ENCODE assay signal across 8 mouse cellular contexts in the genomic region with DNA sequence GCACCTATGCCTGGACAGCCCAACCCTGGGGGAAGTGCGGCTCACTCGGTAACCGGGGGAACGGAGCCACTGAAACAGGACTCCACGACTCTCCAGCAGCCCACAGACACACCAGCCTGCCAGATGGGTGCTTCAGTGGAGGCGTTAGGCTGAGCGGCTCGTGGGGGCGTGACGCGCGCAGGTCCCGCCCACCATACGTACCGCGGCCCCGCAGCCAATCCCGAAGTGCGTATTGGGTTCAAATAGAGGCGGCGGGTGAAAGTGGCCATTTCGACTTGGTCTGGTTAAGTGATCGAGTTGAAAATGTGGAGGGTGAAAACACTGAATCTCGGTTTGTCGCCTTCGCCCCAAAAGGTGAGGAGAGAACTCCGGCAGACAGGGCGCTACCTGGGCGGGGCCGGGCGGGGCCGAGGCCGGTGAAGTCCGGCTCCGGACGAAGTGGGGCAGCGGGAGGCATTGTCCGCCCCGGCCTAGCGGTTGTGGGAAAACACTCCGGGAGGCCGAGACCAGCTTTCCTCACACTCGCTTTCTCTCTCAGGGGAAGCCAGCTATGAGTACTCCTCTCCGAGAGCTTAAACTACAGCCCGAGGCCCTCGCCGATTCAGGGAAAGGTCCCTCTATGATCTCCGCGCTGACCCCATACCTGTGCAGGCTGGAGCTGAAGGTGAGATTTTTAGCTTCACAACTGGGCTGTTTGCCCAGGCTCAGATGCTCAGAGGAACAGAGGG. TPM values are rescaled to one million over a fixed set of nuclear protein-coding genes. Genes with fewer than 3 reads are reported as not detected.
DNase-seq lines count a peak whose midpoint lies in the region; ATAC-seq and TF ChIP-seq lines count a peak whose summit lies in the region.

A gene (plus strand): TSS at position 173 of the 728 bp plus-strand sequence.

- intact Hi-C loops in heart, adult 2 months (cut with DNase I): loop anchor here (5.0 kb wide), 1 partner anchor 46 kb away; no protein-coding TSS in a partner anchor

- peaks cover 8% of the 10 kb centered on the region; the same call in 1 of the 2 replicates for H3K4me1 ChIP-seq in embryonic facial prominence, embryonic 14.5 days (ENCODE audit: control insufficient read depth, insufficient read depth, low read length)
- no peaks in the 10 kb centered on the region for H3K4me1 ChIP-seq in heart, adult 2 months (ENCODE audit: control insufficient read depth, insufficient read depth, low read length)
- peaks cover 13% of the 10 kb centered on the region for H3K4me1 ChIP-seq in limb, embryonic 13.5 days
- peaks cover 9% of the 10 kb centered on the region for H3K4me1 ChIP-seq in midbrain, embryonic 16.5 days (ENCODE audit: control insufficient read depth, insufficient read depth, low read length)

- H3K36me3 ChIP-seq in embryonic facial prominence, embryonic 14.5 days (ENCODE audit: control insufficient read depth, insufficient read depth, low read length): peaks cover 31% of the 10 kb centered on the region
- no peaks in the 10 kb centered on the region for H3K36me3 ChIP-seq in heart, adult 2 months (ENCODE audit: control insufficient read depth, insufficient read depth, low read length)
- H3K36me3 ChIP-seq in limb, embryonic 13.5 days: peaks cover 32% of the 10 kb centered on the region
- no peaks in the 10 kb centered on the region for H3K36me3 ChIP-seq in midbrain, embryonic 16.5 days (ENCODE audit: control insufficient read depth, insufficient read depth, low read length)

- H3K9ac ChIP-seq in embryonic facial prominence, embryonic 14.5 days (ENCODE audit: low read depth, low read length): peak within 1 kb of the TSS; percentile 72
- peak within 1 kb of the TSS; percentile 66 for H3K9ac ChIP-seq in heart, adult 2 months (ENCODE audit: low read depth, low read length)
- peak within 1 kb of the TSS; percentile 78 for H3K9ac ChIP-seq in limb, embryonic 13.5 days
- H3K9ac ChIP-seq in midbrain, embryonic 16.5 days (ENCODE audit: low read depth, low read length): peak within 1 kb of the TSS; percentile 67

- H3K4me3 ChIP-seq in embryonic facial prominence, embryonic 14.5 days (ENCODE audit: low read depth, low read length): peak within 1 kb of the TSS; percentile 74
- peak within 1 kb of the TSS; percentile 73 for H3K4me3 ChIP-seq in heart, adult 2 months
- peak within 1 kb of the TSS; percentile 83 for H3K4me3 ChIP-seq in limb, embryonic 13.5 days
- H3K4me3 ChIP-seq in midbrain, embryonic 16.5 days (ENCODE audit: low read depth, low read length): peak within 1 kb of the TSS; percentile 49

- under 1% methylated on average over 31 of the region's 49 CpGs for WGBS in embryonic facial prominence, embryonic 14.5 days
- WGBS in heart, adult 2 months: under 1% methylated on average over 49 of the region's 49 CpGs
- under 1% methylated on average over 45 of the region's 49 CpGs for WGBS in limb, embryonic 13.5 days
- WGBS in midbrain, embryonic 16.5 days: under 1% methylated on average over 49 of the region's 49 CpGs

- H3K9me3 ChIP-seq in embryonic facial prominence, embryonic 14.5 days (ENCODE audit: control insufficient read depth, low read length): no peaks in the 10 kb centered on the region
- H3K9me3 ChIP-seq in limb, embryonic 13.5 days: no peaks in the 10 kb centered on the region
- H3K9me3 ChIP-seq in midbrain, embryonic 16.5 days (replicated peaks; ENCODE audit: control insufficient read depth, low read length, poor library complexity, severe bottlenecking): no peaks in the 10 kb centered on the region

- TF ChIP-seq POLR2A in heart, adult 2 months (IDR thresholded peaks at IDR 0.05; ENCODE audit: insufficient read depth, low read depth, low read length): no peak

- no peak for TF ChIP-seq CTCF in heart, adult 2 months (IDR thresholded peaks at IDR 0.05)

- peak within 1 kb of the TSS; percentile 82 for H3K4me2 ChIP-seq in embryonic facial prominence, embryonic 14.5 days (ENCODE audit: low read depth, low read length)
- peak within 1 kb of the TSS; percentile 84 for H3K4me2 ChIP-seq in limb, embryonic 13.5 days (replicated peaks)
- peak within 1 kb of the TSS; percentile 96 for H3K4me2 ChIP-seq in midbrain, embryonic 16.5 days (ENCODE audit: low read length)

- H3K79me2 ChIP-seq in heart, adult 2 months (replicated peaks; ENCODE audit: control insufficient read depth, insufficient read depth, low read length): no peaks in the 10 kb centered on the region

- peak; percentile 90 for DNase-seq in 3T3-L1 (ENCODE audit: low read depth, low spot score)
- peak; percentile 67 to 80 for DNase-seq in adrenal gland, postnatal 4 days (ENCODE audit: low spot score in 2 of 2)
- peak; percentile 96 for DNase-seq in embryonic facial prominence, embryonic 14.5 days (ENCODE audit: low spot score)
- peak; percentile 91 to 92 for DNase-seq in heart, adult 2 months
- DNase-seq in kidney, adult 8-10 months: peak; percentile 84 to 92
- DNase-seq in spleen, postnatal 10 days (ENCODE audit: low spot score in 2 of 2): peak; percentile 88 to 93

- H3K27me3 ChIP-seq in embryonic facial prominence, embryonic 14.5 days (replicated peaks; ENCODE audit: control insufficient read depth, insufficient read depth, low read length): no peaks in the 10 kb centered on the region
- no peaks in the 10 kb centered on the region for H3K27me3 ChIP-seq in heart, adult 2 months (ENCODE audit: control insufficient read depth, insufficient read depth, low read length)
- no peaks in the 10 kb centered on the region for H3K27me3 ChIP-seq in limb, embryonic 13.5 days
- no peaks in the 10 kb centered on the region for H3K27me3 ChIP-seq in midbrain, embryonic 16.5 days (ENCODE audit: control insufficient read depth, insufficient read depth, low read depth, low read length)

- no peak for TF ChIP-seq EP300 in heart, adult 2 months (IDR thresholded peaks at IDR 0.05; ENCODE audit: insufficient read depth, low read depth, low read length)

- peak; percentile 100 for ATAC-seq in embryonic facial prominence, embryonic 14.5 days (ENCODE audit: low read depth)
- peak; percentile 99 for ATAC-seq in limb, embryonic 13.5 days (ENCODE audit: low FRiP score, low read depth)
- peak; percentile 99 for ATAC-seq in midbrain, embryonic 16.5 days

- H3K27ac ChIP-seq in embryonic facial prominence, embryonic 14.5 days (replicated peaks; ENCODE audit: low read depth, low read length): peak within 1 kb of the TSS; percentile 71
- no peak within 1 kb of the TSS; the same call in 1 of the 2 replicates for H3K27ac ChIP-seq in heart, adult 2 months
- peak within 1 kb of the TSS; percentile 48; the same call in 1 of the 2 replicates for H3K27ac ChIP-seq in limb, embryonic 13.5 days
- no peak within 1 kb of the TSS for H3K27ac ChIP-seq in midbrain, embryonic 16.5 days (ENCODE audit: low read length)

RNA-seq across cellular contexts. Expression of the gene that starts here (rescaled TPM):
- 10 to 100 TPM; 28.8 to 31.5 TPM for total RNA-seq in adrenal gland, postnatal 4 days (2021)
- polyA plus RNA-seq in embryonic facial prominence, embryonic 14.5 days (2014; fragmentation: Nextera tagmentation; extraction: Ambion mirVana): 23.8 and 25.3 TPM in 2 replicates
- total RNA-seq in heart, adult 2 months (2021): under 1 TPM; 0.27 to 0.42 TPM
- 0.64 and 0.94 TPM in 2 replicates for polyA plus RNA-seq in heart, adult 2 months (2012; rRNA removed)
- 39.6 and 45.8 TPM in 2 replicates for polyA plus RNA-seq in limb, embryonic 13.5 days (2015; fragmentation: Nextera tagmentation; extraction: Ambion mirVana)
- polyA plus RNA-seq in midbrain, embryonic 16.5 days (2015; fragmentation: Nextera tagmentation; extraction: Ambion mirVana): 4.2 and 6.5 TPM in 2 replicates

Comparison
In these comparisons a context has a peak if more than half of its experiments do, and no peak if none do; other contexts are left out.
1. RNA of the gene that starts here (total RNA-seq): 28.8 to 31.5 TPM in adrenal gland, postnatal 4 days; 0.27 to 0.42 TPM in heart, adult 2 months; every median in the first group is over 10 times any median in the second.
2. Peak in DNase-seq, H3K4me3 ChIP-seq and H3K9ac ChIP-seq in heart, adult 2 months; RNA of the gene not detected or under 1 TPM.
3. H3K27ac ChIP-seq: peak in embryonic facial prominence, embryonic 14.5 days (single experiment) and limb, embryonic 13.5 days (single experiment); none in heart, adult 2 months (single experiment) and midbrain, embryonic 16.5 days (single experiment).
4. Peak in every context shown above with its lines, with median percentiles within 50 percentile points of each other: DNase-seq, ATAC-seq, H3K4me2 ChIP-seq, H3K4me3 ChIP-seq and H3K9ac ChIP-seq.